Mouse (Mus musculus) midbrain, embryonic 11.5 days (tissue): Measurements from ENCODE around the gene Comp. TPM values are rescaled to one million over a fixed set of nuclear protein-coding genes. Genes with fewer than 3 reads are reported as not detected.
A peak's percentile ranks its signal among the peaks of the same experiment; 100 is the strongest.

ENCODE experiments used
- ATAC-seq: fragments of 200-750 bp; cut with Nextera tagmentation; 2 replicates; pipeline ENCODE4 v1.8.0; 2017; ENCODE audit warnings: moderate TSS enrichment, moderate library complexity; ENCODE audit not compliant: low FRiP score
- DNase-seq: peaks from one replicate; pipeline ENCODE4 v3.0.0; 2015; ENCODE audit warnings: low spot score; ENCODE audit errors: missing footprints
- H3K27ac ChIP-seq: fragments of 300-500 bp; sonication (generic); 2 replicates; pipeline ENCODE4 v1.5.1; 2014; ENCODE audit warnings: low read depth, low read length
- H3K27me3 ChIP-seq: fragments of 300-500 bp; sonication (generic); 2 replicates; pipeline ENCODE4 v1.6.1; 2014; ENCODE audit warnings: mild to moderate bottlenecking, low read length, moderate library complexity, mixed read lengths; ENCODE audit not compliant: control insufficient read depth, insufficient read depth
- H3K36me3 ChIP-seq: fragments of 300-500 bp; sonication (generic); 2 replicates; pipeline ENCODE4 v1.6.1; 2014; ENCODE audit warnings: mild to moderate bottlenecking, low read length, moderate library complexity, mixed read lengths; ENCODE audit not compliant: control insufficient read depth, insufficient read depth
- H3K4me1 ChIP-seq: fragments of 300-500 bp; sonication (generic); 2 replicates; pipeline ENCODE4 v1.6.1; 2014; ENCODE audit warnings: low read length; ENCODE audit not compliant: control insufficient read depth, insufficient read depth
- H3K4me2 ChIP-seq: fragments of 300-500 bp; sonication (generic); 2 replicates; pipeline ENCODE4 v1.6.1; 2014; ENCODE audit warnings: mild to moderate bottlenecking, moderate library complexity
- H3K4me3 ChIP-seq: fragments of 300-500 bp; sonication (generic); 2 replicates; pipeline ENCODE4 v1.5.1; 2014; ENCODE audit warnings: low read depth, low read length
- H3K9ac ChIP-seq: fragments of 300-500 bp; sonication (generic); 2 replicates; pipeline ENCODE4 v1.6.1; 2014; ENCODE audit warnings: low read length
- H3K9me3 ChIP-seq: fragments of 300-500 bp; sonication (generic); 2 replicates; pipeline ENCODE4 v1.6.1; 2016; ENCODE audit warnings: low read length; ENCODE audit not compliant: control insufficient read depth
- WGBS: fragments of 180-500 bp; shearing (Covaris S2); extraction: QIAGEN DNeasy Blood & Tissue Kit; methylation state at CpG from one replicate; pipeline ENCODE4 v1.1.7; 2014; 5-methylcytosine and 5-hydroxymethylcytosine counted together
- polyA plus RNA-seq: library from polyadenylated mRNA; unstranded; fragments of >200 nt; fragmentation: Nextera tagmentation; extraction: Ambion mirVana; gene quantifications from 2 replicates; pipeline ENCODE4 v1.2.1, GENCODE M21; 2014

Comp gene
- polyA plus RNA-seq, 1 experiment from 2014 or later = not detected

- Histone ChIP-seq H3K36me3 (peaks cover 51% of the 10 kb centered on the region), H3K4me2 (no peak overlapping the region)
These were observed 41.1 kb upstream of the Comp start for GRCm38 (mm10) chr8:70332070-70332877.

GRCm38 (mm10) chr8:70332878-70333202 lies 40.5 kb upstream of the Comp start:
- Histone ChIP-seq H3K27me3 (peaks cover 8% of the 10 kb centered on the region), H3K9ac (no peak overlapping the region), H3K9me3 (no peaks in the 10 kb centered on the region), H3K4me1 (peaks cover 27% of the 10 kb centered on the region), H3K4me2 (no peak overlapping the region), H3K27ac (no peak overlapping the region), H3K36me3 (peaks cover 53% of the 10 kb centered on the region), H3K4me3 (no peak overlapping the region)
- WGBS = 94% methylated on average over 6 of the region's 6 CpGs
- DNase-seq (no peak), ATAC-seq (no peak)

More at GRCm38 (mm10) chr8:70332070-70332877, 41.1 kb upstream of the Comp start:
- Histone ChIP-seq H3K27me3 (peaks cover 8% of the 10 kb centered on the region), H3K9ac (peak overlapping the region; percentile 42; the same call in 1 of the 2 replicates), H3K9me3 (no peaks in the 10 kb centered on the region), H3K27ac (no peak overlapping the region), H3K4me3 (no peak overlapping the region), H3K4me1 (peaks cover 27% of the 10 kb centered on the region)
- peak; percentile 76 for ATAC-seq
- peak; percentile 98 for DNase-seq
- 27% methylated on average over 38 of the region's 41 CpGs for whole genome bisulfite sequencing

GRCm38 (mm10) chr8:70338931-70339330 lies 34.4 kb upstream of the Comp start:
- ATAC-seq (no peak), DNase-seq (no peak)
- 93% methylated on average over 7 of the region's 7 CpGs for WGBS
- Histone ChIP-seq H3K4me1 (no peaks in the 10 kb centered on the region), H3K4me3 (no peak overlapping the region), H3K4me2 (no peak overlapping the region), H3K9me3 (no peaks in the 10 kb centered on the region), H3K27me3 (no peaks in the 10 kb centered on the region), H3K27ac (no peak overlapping the region), H3K36me3 (peaks cover 68% of the 10 kb centered on the region), H3K9ac (no peak overlapping the region)

GRCm38 (mm10) chr8:70340659-70341058 lies 32.7 kb upstream of the Comp start:
- no peaks in the 10 kb centered on the region for H3K4me1 ChIP-seq
- 93% methylated on average over 7 of the region's 7 CpGs for WGBS

GRCm38 (mm10) chr8:70342007-70342406 lies 31.4 kb upstream of the Comp start:
- no peaks in the 10 kb centered on the region for H3K27me3 ChIP-seq
- H3K4me1 ChIP-seq = no peaks in the 10 kb centered on the region
- H3K4me3 ChIP-seq = no peak overlapping the region
- no peaks in the 10 kb centered on the region for H3K9me3 ChIP-seq
- WGBS = 92% methylated on average over 14 of the region's 14 CpGs
- ATAC-seq (no peak), DNase-seq (no peak)
- H3K27ac ChIP-seq = no peak overlapping the region
- no peak overlapping the region for H3K9ac ChIP-seq
- peaks cover 45% of the 10 kb centered on the region for H3K36me3 ChIP-seq
- H3K4me2 ChIP-seq = no peak overlapping the region

More at GRCm38 (mm10) chr8:70340659-70341058, 32.7 kb upstream of the Comp start:
- H3K4me2 ChIP-seq = no peak overlapping the region
- no peaks in the 10 kb centered on the region for H3K27me3 ChIP-seq
- no peak overlapping the region for H3K4me3 ChIP-seq
- DNase-seq = no peak
- H3K27ac ChIP-seq = no peak overlapping the region
- H3K9ac ChIP-seq = no peak overlapping the region
- H3K9me3 ChIP-seq = no peaks in the 10 kb centered on the region
- ATAC-seq = no peak
- H3K36me3 ChIP-seq = peaks cover 53% of the 10 kb centered on the region

- WGBS = 87% methylated on average over 7 of the region's 7 CpGs
- H3K4me3 ChIP-seq = no peak overlapping the region
- H3K4me2 ChIP-seq = no peak overlapping the region
- H3K36me3 ChIP-seq = peaks cover 36% of the 10 kb centered on the region
- ATAC-seq (no peak), DNase-seq (no peak)
- no peak overlapping the region for H3K9ac ChIP-seq
- no peaks in the 10 kb centered on the region for H3K4me1 ChIP-seq
- H3K27ac ChIP-seq = no peak overlapping the region
- no peaks in the 10 kb centered on the region for H3K9me3 ChIP-seq
- no peaks in the 10 kb centered on the region for H3K27me3 ChIP-seq
These were observed 30.3 kb upstream of the Comp start for GRCm38 (mm10) chr8:70343076-70343475.

- 62% methylated on average over 6 of the region's 6 CpGs for WGBS
- Histone ChIP-seq H3K9me3 (no peaks in the 10 kb centered on the region), H3K27ac (no peak overlapping the region), H3K36me3 (peaks cover 35% of the 10 kb centered on the region), H3K27me3 (no peaks in the 10 kb centered on the region), H3K4me2 (no peak overlapping the region), H3K4me3 (no peak overlapping the region), H3K4me1 (peaks cover 3% of the 10 kb centered on the region; the same call in 1 of the 2 replicates), H3K9ac (no peak overlapping the region)
- DNase-seq (no peak), ATAC-seq (no peak)
These were observed 29.7 kb upstream of the Comp start for GRCm38 (mm10) chr8:70343696-70344095.

- H3K9me3 ChIP-seq = no peaks in the 10 kb centered on the region
- no peak overlapping the region for H3K9ac ChIP-seq
- no peak overlapping the region for H3K27ac ChIP-seq
- no peak overlapping the region for H3K4me3 ChIP-seq
- H3K4me1 ChIP-seq = peaks cover 4% of the 10 kb centered on the region; the same call in 1 of the 2 replicates
- peaks cover 33% of the 10 kb centered on the region for H3K36me3 ChIP-seq
- 83% methylated on average over 2 of the region's 2 CpGs for WGBS
- ATAC-seq = no peak
- no peaks in the 10 kb centered on the region for H3K27me3 ChIP-seq
- H3K4me2 ChIP-seq = no peak overlapping the region
- DNase-seq = no peak
These were observed 29.1 kb upstream of the Comp start for GRCm38 (mm10) chr8:70344279-70344678.

GRCm38 (mm10) chr8:70347443-70347842 lies 25.9 kb upstream of the Comp start:
- Histone ChIP-seq H3K9ac (no peak overlapping the region), H3K9me3 (no peaks in the 10 kb centered on the region), H3K4me1 (peaks cover 23% of the 10 kb centered on the region), H3K4me3 (no peak overlapping the region), H3K4me2 (no peak overlapping the region), H3K27ac (no peak overlapping the region), H3K27me3 (no peaks in the 10 kb centered on the region), H3K36me3 (peaks cover 21% of the 10 kb centered on the region)
- DNase-seq (no peak), ATAC-seq (no peak)
- 90% methylated on average over 4 of the region's 4 CpGs for WGBS
